Mouse (Mus musculus) right cerebral cortex, adult 2 months (tissue): ENCODE measurements at regions not wholly inside any gene's neighbourhood (a gene's known extent, or its start where the extent isn't known, plus 50 kb on each side); places are given as distances from the start of the nearest gene placed in this dataset.
A peak's percentile ranks its signal among the peaks of the same experiment; 100 is the strongest.

ENCODE experiments used
- DNase-seq, 2 experiments: peaks; one replicate each; pipeline ENCODE4 v3.0.0; 2021 to 2022; ENCODE audit warnings: low spot score in 2 of 2

DNA sequence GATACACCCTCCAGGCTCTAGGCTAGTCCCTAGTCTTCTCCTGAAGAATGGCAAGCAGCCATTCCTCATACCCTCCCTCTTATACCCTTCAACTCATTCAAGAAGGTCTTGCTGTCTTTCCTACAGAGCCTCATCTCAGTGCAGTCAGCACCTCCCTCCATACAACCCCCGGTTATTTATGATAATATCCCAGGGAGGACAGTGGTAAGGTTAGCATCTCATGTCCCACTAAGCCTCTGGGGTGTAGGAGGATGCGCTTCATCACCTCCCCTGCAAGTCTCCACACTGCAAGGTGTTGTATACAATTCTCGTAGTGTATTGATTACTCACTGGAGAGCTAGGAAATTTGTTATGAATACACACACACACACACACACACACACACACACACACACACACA is 80.2 kb upstream of the Shisa6 start:
- DNase-seq, result no peak

DNA sequence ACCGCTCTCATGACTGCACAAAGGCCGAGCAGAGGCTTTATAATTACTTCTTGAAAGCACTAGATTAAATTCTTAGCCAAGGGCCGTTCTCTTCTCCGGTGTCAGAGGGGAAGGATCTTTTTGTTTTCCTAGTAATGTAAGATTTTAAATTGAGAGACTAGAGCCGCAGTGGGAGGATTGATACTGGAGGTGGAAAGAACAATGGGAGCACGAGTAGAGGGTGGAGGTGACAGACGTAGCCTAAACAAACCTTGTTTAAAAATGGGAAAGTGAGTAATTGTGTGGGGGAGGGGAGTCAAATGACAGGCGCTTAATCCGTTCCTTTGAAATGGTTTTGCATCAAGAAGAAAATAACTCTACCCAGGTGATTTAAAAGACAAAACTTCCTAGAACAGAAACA is 80.9 kb upstream of the Shisa6 start:
- no peak for DNase-seq

DNA sequence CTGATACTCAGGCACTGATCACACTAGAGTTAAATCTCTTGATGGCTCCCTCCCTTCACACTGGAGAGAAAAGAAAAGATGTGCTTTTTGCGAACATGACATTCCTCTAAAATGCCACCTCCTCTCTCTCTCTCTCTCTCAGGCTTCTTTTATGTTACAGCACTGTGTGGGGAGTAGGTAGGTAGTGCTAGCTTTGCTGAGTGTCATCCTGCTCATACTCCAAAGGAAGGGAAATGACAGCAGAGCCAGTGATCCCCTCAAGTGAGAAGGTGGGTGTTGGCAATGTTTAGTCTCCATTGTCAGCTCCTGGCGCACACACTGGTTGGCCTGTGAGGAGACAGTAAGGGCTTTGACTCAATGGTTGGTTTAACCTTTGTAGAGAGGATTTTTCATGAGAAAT is 84.0 kb upstream of the Shisa6 start:
- DNase-seq, result peak; percentile 10 to 14

DNA sequence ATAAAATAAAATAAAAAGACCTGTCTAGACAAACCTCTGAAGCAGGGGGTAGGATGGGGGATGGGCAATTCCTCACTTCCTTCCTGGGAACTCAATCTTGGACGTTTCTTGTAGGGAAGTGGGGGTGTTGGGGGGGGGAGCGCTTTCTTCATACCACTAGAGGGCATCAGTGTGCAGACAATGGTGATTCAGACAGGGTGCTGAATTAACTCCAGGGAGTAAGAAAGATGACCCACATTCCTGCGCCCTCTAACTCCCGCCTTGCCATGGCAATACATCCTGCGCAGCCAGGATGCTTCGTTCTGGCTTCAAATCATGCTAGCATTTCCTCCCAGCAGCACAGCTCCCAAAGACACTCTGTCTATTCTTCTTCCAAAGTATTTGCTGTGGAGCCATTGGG is 87.4 kb upstream of the Shisa6 start:
- peak in 1 of 2 experiments; percentile 26 for DNase-seq

DNA sequence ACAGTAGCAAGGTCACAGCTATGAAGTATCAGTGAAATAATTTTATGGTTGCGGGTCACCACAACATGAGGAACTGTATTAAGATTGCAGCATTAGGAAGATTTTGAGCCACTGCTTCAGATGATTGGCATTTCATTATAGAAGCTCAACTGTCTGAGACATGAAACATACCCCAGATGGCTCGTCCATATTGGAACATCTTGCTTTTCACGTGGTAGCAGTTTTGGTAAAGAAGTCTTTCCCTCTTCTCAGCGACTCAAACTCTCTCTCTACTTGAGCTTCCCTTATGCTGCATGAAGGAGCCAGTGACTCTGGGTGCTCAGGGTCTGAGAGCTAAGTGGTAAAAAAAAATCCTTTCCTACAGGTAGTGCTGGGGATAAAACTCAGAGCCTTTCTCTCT is 99.7 kb upstream of the Shisa6 start:
- DNase-seq, result no peak

DNA sequence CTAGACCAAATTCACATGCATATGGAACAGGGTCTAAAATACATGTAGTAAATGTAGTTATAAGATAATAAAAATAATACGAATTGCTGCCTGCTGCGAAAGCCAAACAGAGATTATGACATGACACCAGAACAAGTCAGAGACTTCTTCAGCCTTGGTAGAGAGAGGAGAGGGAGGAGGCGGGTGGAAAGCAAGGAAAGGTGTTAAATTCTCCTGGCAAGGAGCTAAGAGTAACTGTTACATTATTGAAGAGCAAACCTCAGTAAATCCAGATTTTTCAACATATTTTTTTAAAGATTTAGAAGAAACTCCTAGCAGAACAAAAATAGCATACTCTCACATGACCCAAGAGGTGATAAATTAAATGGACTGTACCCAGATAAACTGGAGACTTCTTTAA is 131.0 kb upstream of the Shisa6 start:
- DNase-seq, result no peak

DNA sequence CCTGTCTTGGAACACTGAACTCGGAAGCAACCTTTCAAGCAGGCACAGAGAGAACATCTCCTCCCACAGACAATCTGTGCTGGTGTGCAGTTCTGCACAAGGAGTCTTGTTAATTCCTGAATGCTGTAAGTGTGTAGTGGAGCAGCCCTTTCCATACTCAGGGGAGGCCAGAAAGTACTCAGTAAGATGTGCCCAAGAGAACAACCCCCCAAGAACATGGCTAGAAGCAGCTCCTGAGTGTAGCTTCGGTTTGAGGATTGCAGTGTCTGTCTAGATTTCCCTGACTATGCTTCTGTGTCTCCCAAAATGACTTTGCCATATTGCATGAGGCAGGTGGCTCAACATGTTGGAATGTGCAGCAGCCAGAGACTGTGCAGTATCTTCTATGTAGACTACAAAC is 148.8 kb upstream of the Shisa6 start:
- DNase-seq, result peak; percentile 73

DNA sequence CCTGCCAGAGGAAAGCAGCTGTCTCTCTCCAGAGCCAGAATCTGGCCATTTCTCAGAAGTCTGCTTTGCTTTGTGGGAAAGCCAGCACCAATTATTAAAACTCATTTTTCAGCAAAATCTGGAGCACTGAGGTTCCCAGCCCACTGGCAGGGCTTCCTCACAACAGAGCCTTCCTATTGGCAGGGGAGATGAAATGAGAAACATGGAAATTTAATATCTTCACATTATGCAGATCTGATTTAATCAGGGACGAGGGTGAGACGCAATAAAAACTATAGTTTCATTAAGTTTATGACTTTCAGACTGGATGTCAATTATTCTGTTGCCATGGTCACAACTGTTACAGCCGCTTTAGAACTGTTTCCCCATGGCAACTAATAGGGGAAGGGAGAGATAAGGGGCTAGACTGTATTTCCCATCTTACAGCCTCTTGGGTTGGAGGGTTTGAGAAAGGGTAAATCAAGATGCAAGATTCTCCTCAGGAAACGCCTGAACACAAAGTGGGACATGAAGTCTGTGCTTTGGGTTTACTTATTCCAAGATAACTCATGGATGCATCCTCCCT is 154.4 kb upstream of the Shisa6 start:
- no peak for DNase-seq

DNA sequence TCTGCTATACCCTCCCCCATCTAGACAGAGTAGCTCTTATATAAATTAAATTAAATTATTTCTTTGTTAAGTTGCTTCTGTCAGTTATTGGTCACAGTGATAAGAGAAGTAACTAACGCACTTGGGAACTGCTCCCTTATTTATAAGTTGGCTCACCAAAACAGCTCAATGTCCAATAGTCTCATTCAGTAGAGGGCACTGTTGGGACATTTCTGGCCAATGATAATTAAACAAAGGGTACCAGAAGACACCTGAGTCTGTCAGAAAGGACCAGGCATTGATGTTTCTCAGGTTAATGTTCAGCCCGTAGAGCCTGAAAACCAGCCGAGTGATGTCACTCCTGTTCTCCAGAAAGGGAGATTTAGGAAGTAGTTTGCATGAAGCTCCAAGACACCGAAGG is 156.1 kb upstream of the Shisa6 start:
- no peak for DNase-seq

DNA sequence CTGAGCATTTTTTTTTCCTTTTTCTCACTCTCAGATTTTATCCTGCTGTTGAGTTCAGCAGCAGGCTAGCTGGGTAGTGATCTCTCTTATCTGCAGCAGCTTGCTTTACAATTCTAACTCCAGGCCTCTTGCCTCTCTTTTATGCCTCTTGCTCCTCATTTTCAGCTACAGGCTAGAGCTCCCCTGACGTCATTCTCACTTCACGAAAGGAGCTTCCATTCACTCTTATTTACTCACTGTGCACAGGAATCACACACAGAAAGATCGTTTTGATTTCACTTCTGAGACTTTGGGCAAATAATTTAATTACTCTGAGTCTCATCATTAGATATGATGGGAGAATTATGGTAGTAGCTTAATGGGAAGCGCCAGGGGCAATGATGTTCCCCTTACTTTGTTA is 158.4 kb upstream of the Shisa6 start:
- no peak for DNase-seq

DNA sequence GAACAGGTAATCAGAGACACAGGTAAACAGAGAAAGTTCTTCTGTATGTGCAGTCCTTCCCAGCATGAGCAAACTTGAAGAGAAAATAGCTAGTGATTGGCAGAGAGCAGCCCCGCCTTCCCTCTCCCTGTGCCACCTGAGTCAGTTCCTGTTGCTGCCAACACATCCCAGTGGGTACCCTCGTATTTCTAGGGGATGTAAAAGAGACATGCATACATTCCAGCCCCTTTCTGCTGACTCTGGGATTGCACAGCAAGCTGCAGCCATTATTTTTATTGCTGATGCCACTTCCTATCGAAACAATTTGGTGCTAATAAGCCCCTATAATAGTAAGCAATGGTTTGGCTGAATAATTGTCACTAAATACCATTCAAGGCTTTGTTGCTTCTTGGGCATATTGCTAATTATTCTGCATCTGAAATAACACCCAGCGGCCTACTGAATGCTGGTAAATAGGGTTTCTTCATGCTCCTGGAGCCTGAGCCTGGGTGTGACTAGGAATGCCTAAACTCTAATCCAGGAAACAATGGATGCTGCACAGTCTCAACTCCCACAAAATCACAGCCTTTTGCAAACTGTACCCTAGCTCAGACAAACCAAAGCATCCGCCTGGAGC is 169.0 kb upstream of the Shisa6 start:
- DNase-seq, result no peak

DNA sequence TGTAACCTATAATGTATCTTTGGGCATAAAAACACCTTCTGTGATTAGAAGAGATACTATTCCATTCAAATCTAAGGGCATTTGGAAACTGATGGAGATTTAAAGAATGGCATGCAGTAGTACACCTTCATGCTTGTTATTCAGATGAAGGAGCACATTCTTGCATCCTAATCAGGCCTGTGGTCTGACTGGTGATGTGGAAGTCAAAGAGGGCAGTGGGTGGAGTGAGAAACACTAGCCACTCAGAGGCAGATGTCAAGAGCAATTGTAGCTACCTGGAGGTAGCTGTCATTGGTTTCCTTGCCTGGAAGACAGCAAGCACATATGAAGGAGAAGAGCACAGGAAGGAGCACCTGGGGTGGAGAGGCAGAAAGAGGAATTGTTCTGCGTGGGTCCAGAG is 171.0 kb upstream of the Shisa6 start:
- no peak for DNase-seq

DNA sequence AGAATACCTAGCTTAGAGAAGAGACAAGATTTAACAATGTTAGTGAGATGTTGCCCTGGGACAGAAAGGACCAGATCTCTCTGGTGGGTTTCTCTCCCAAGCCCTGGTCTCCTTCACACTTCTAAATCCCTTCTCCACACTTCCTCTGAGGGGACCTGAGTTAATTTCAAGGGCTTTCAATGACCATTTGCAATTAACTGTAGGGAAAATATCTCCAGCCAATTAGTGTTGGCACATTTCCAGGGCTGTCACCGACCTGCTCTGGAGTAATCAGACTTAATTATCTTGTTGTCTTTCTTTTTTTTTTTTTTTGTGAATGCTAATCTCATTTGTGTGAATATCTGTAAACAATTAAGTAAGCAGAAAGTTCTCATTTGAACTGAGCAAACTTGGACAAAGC is 166.3 kb upstream of the Pirt start:
- no peak for DNase-seq

DNA sequence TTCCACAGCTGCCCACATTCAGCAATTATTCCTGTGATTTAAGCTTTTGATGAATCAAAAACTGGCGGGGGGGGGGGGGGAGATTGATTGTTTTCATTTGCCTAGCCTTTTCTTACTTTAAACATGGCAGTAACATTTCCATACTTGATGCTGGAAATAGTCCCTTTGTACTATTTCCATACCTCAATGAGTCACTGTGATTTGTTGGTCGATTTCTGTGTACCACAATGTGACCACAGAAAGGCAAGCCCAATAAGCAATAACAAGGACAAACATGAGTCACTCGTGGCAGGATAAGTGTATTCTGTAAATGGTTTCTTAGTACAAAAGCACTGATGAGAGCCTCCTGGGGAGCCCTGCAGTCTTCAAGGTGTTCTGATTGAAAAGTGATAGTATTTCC is 121.8 kb upstream of the Pirt start:
- DNase-seq, result no peak

DNA sequence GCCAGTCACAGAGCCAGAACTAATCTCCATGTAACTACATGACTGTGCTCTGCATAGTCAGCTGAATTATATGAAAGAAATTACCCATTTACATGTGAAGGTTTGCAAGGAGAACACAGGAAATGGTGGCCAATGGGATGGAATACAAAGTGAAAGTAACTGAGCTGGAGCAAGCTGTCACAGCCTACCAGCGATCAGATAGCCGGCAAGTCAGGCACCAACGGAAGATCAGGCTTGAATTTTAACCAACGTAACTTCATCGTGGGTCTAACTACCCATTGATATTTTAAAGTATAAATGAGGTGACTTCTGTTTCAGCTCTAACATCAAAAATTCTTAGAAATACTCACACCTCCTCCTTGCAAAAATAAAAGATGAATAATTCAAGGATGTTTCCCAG is 104.9 kb upstream of the Pirt start:
- DNase-seq, result no peak

DNA sequence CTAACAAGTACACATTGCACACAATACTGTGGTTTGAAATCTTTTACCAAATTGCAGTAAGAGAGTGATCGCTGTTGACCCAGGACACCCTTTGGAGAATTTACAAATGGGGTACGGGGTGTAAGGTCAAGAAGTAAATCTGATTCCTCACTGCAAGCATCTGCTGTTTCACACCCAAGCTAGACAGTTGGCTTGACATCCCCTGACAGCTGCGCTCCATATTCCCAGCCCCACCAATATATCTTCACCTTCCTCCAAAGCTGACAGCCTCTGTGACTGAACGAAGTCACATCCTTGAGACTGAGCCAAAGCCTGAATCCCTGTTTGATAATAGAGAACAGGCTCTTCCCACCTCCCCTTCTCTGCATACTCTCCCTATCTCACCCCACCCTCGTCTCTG is 98.5 kb upstream of the Pirt start:
- DNase-seq, result no peak

DNA sequence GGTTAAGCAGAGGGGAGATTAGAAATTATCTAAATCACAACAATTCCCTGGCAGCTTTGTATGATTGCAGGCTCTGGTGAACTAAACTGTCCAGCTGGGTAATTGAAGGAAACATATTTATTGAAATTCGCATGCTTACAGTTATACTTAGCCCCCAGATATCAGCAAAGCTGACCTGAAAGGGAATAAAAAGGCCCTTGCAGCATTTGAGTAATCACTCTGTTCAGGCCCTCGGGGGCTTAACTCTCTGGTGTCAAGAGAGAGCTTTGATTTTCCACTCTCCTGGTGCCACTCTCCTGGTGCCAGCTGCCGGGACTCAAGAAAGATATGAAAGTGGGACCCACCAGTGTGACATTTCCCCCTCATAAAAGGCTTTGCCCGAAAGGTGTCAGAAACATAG is 98.0 kb upstream of the Pirt start:
- DNase-seq, result no peak

DNA sequence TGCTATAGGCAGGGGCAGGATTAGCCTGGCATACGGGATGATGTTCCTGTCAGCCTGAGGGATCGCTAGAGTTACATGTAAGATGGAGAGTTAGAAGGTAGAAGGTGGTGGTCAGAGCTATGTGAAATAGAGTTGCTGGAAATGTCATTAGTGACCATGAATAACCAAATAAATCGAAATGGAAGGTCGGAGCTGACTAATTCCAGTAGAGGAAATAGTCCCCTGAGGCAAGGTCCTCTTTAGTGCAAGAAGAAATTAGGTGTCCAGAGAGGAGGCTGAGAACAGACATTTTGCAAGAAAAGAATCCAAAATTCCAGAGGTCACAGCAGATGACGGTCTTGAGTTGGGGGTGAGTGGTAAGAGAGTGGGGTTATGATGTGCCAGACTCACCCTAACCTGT is 75.9 kb upstream of the Pirt start:
- no peak for DNase-seq

DNA sequence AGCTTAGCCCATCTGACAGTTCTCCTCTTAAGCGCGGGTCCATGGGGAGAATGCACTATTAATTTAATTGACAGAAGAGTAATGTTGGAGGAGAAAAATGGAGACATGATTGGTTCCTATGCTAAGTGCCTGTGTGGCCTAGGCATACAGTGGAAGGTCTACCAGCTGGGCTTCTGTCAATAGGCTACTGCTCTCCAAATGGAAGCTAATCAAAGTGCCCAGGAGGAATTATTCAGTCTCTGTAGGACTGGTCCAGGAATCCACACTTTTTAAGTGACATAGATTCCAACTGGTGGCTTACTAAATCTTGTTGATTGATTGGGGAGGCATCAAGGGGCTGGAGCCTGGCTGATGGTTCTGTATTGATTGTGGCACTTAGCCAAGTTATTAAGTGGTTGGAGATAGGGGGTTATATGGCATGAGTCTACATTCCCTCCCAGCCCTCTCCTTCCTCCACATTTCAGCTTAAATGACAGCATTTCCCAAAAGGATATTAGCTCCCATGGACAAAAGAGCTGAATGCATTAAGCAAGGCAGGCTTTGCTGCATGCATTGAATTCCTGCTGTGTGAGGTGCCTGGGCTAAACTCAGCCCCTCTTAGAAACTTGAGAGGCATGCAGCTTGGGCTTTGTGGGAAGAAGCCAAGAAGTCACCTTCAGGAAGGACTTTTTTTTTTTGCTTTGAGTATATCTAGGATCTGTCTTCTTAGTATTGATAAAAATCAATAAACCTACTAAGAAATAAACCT is 75.0 kb upstream of the Pirt start:
- DNase-seq, result no peak

DNA sequence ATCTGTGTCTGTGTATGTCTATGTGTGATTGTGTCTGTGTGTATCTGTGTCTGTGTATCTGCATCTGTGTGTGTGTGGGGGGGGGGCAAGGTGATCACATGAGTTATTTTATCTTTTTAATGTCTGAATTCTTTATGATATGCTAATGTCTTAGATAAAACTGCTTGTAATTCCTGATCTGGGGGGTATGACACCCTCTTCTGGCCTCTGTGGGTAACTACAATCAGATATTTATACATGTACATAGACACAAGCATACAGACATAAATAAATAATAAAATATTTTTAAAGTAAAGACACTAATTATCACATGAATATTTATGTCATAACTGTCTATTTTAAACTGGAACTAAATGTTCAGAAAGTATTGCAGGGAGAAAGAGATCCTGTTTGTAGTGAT is 66.5 kb upstream of the Pirt start:
- DNase-seq, result no peak

DNA sequence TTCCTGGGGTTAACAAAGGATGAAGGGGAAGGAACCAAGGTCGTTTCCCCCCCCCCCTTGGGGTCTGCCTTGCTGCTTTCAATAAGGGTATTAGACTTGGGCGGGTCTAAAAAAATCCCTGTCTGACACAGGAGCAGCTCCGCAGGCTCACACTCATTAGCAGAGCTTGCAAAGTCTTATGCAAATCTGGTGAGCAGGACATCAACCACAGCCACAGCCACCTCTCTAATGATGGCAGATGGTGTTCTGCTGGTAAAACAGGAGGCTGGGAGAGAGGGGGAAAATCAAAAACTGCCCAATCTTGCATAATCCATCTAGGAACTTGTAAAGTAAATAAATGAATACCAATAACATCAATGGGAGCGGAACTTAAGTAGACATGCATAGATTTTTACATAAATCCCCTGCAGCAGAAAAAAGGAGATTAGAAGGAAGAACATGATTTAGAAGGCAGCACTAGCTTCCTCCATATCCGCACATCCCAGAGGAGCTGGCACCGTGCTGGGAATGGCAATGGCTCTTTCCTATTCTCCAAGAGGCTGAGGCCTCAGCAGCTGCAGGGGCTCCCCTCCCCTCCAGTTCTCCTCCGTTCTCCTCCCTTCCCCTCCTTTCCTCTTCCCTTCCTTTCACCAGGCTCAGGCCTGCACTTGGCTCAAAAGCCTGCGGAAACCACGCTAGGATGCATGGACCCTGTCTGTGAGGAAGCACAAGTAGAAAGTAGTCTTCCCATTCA is 65.6 kb upstream of the Pirt start:
- DNase-seq, result peak; percentile 2 to 5
